Mouse (Mus musculus): Measurements from ENCODE around the gene Treml1. TPM values are rescaled to one million over a fixed set of nuclear protein-coding genes. Genes with fewer than 3 reads are reported as not detected.

Treml1 gene
- polyA plus RNA-seq, 1 experiment from 2014 or later: 1.0 TPM

DNA sequence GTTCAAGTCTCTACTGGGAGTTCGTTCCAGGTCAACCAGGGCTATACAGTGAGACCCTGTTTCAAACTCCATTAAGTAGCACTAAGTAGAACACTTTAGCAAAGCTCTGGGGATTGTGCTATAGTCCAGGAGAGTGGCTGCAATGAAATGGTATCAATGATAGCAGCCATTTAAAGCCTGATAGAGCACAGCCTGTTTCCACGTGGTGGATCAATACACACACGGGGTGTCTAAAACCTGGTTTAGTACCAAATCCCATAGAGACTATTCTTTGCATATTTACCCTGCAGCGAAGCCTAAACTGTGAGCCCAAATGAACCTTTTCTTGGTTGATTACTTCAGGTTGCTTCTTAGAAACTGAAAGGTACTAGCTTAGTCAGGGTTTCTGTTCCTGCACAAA lies 42.0 kb downstream of the Treml1 start:
- Histone ChIP-seq H3K4me3 (ENCODE audit: control insufficient read depth in 1 of 2, insufficient read depth in 1 of 2, low read depth in 1 of 2, low read length in 2 of 2) (no peak overlapping the region), H3K27me3 (ENCODE audit: control insufficient read depth, insufficient read depth, low read length) (no peaks in the 10 kb centered on the region), H3K4me2 (ENCODE audit: low read length) (no peak overlapping the region), H3K9ac (ENCODE audit: low read length) (no peak overlapping the region), H3K4me1 (ENCODE audit: control insufficient read depth in 2 of 2, insufficient read depth in 2 of 2, low read length in 2 of 2) (peaks cover 4 to 10% of the 10 kb centered on the region in 2 experiments; a peak in 3 of 4 replicates), H3K36me3 (ENCODE audit: control insufficient read depth, insufficient read depth, low read length) (peaks cover 39% of the 10 kb centered on the region), H3K9me3 (ENCODE audit: control insufficient read depth, low read length) (no peaks in the 10 kb centered on the region), H3K27ac (replicated peaks in 1 of 2; ENCODE audit: control insufficient read depth in 1 of 2, insufficient read depth in 1 of 2, low read depth in 2 of 2, low read length in 2 of 2) (no peak overlapping the region)
- 92% methylated on average over 4 of the region's 4 CpGs for WGBS
- ATAC-seq (ENCODE audit: insufficient number of reproducible peaks, insufficient read depth, low FRiP score, low read depth): no peak

- WGBS: 92% methylated on average over 3 of the region's 3 CpGs
- peaks cover 30% of the 10 kb centered on the region for H3K36me3 ChIP-seq (ENCODE audit: control insufficient read depth, insufficient read depth, low read length)
- H3K4me3 ChIP-seq (ENCODE audit: control insufficient read depth in 1 of 2, insufficient read depth in 1 of 2, low read depth in 1 of 2, low read length in 2 of 2): no peak overlapping the region
- peaks cover 5 to 18% of the 10 kb centered on the region in 2 experiments; a peak in 3 of 4 replicates for H3K4me1 ChIP-seq (ENCODE audit: control insufficient read depth in 2 of 2, insufficient read depth in 2 of 2, low read length in 2 of 2)
- no peaks in the 10 kb centered on the region for H3K9me3 ChIP-seq (ENCODE audit: control insufficient read depth, low read length)
- no peak for ATAC-seq (ENCODE audit: insufficient number of reproducible peaks, insufficient read depth, low FRiP score, low read depth)
- no peaks in the 10 kb centered on the region for H3K27me3 ChIP-seq (ENCODE audit: control insufficient read depth, insufficient read depth, low read length)
- H3K4me2 ChIP-seq (ENCODE audit: low read length): no peak overlapping the region
- H3K27ac ChIP-seq (replicated peaks in 1 of 2; ENCODE audit: control insufficient read depth in 1 of 2, insufficient read depth in 1 of 2, low read depth in 2 of 2, low read length in 2 of 2): no peak overlapping the region
- H3K9ac ChIP-seq (ENCODE audit: low read length): no peak overlapping the region
Measured at GRCm38 (mm10) chr17:48402751-48403150, 43.0 kb downstream of the Treml1 start.

DNA sequence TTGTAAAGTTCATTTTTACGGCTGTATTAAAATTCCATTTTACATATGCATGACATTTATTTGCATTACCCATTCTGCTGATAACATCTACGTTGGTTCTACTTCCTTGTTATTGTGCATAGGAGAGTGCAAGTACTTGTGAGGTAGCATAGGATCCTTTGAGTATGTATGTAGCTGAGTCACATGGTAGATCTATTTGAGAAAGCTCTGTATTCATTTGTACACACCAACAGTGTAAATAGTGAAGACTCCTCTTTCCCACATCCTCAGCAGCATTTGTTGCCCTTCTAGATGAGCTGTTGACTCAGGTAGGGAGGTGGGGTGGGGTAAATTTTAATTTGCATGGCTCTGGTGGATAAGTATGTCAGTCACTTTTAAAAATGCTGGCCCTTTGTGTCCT lies 44.1 kb downstream of the Treml1 start:
- no peak overlapping the region for H3K27ac ChIP-seq (replicated peaks in 1 of 2; ENCODE audit: control insufficient read depth in 1 of 2, insufficient read depth in 1 of 2, low read depth in 2 of 2, low read length in 2 of 2)
- no peak for ATAC-seq (ENCODE audit: insufficient number of reproducible peaks, insufficient read depth, low FRiP score, low read depth)
- WGBS: 86% methylated on average over 2 of the region's 2 CpGs

DNA sequence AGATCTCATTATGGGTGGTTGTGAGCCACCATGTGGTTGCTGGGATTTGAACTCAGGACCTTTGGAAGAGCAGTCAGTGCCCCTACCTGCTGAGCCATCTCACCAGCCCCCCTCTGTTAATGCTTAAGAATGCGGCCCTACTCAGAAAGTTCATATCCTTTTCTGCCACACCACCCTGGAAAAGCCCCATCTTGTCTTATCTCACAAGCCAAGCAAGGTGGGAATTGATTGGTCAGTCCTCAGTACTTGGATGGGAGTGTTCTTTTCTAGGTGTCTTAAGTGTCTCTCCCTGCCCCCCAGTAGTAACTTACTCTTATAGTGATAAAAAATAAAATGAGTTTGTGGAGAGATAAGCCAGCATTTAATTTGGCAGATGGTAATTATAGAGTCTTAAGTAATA lies 45.0 kb downstream of the Treml1 start:
- Histone ChIP-seq H3K4me2 (ENCODE audit: low read length) (no peak overlapping the region), H3K4me3 (ENCODE audit: control insufficient read depth in 1 of 2, insufficient read depth in 1 of 2, low read depth in 1 of 2, low read length in 2 of 2) (no peak overlapping the region), H3K4me1 (ENCODE audit: control insufficient read depth in 2 of 2, insufficient read depth in 2 of 2, low read length in 2 of 2) (peaks cover 5 to 24% of the 10 kb centered on the region in 2 experiments; a peak in 3 of 4 replicates), H3K9me3 (ENCODE audit: control insufficient read depth, low read length) (no peaks in the 10 kb centered on the region), H3K27ac (replicated peaks in 1 of 2; ENCODE audit: control insufficient read depth in 1 of 2, insufficient read depth in 1 of 2, low read depth in 2 of 2, low read length in 2 of 2) (no peak overlapping the region), H3K27me3 (ENCODE audit: control insufficient read depth, insufficient read depth, low read length) (no peaks in the 10 kb centered on the region), H3K36me3 (ENCODE audit: control insufficient read depth, insufficient read depth, low read length) (peaks cover 11% of the 10 kb centered on the region), H3K9ac (ENCODE audit: low read length) (no peak overlapping the region)
- 57% methylated on average over 1 of the region's 1 CpGs for WGBS
- ATAC-seq (ENCODE audit: insufficient number of reproducible peaks, insufficient read depth, low FRiP score, low read depth): no peak

More for the DNA sequence above, 44.1 kb downstream of the Treml1 start:
- H3K9ac ChIP-seq (ENCODE audit: low read length): no peak overlapping the region
- H3K9me3 ChIP-seq (ENCODE audit: control insufficient read depth, low read length): no peaks in the 10 kb centered on the region
- no peak overlapping the region for H3K4me2 ChIP-seq (ENCODE audit: low read length)
- H3K4me1 ChIP-seq (ENCODE audit: control insufficient read depth in 2 of 2, insufficient read depth in 2 of 2, low read length in 2 of 2): peaks cover 5 to 24% of the 10 kb centered on the region in 2 experiments; a peak in 3 of 4 replicates
- no peak overlapping the region for H3K4me3 ChIP-seq (ENCODE audit: control insufficient read depth in 1 of 2, insufficient read depth in 1 of 2, low read depth in 1 of 2, low read length in 2 of 2)
- H3K36me3 ChIP-seq (ENCODE audit: control insufficient read depth, insufficient read depth, low read length): peaks cover 19% of the 10 kb centered on the region
- H3K27me3 ChIP-seq (ENCODE audit: control insufficient read depth, insufficient read depth, low read length): no peaks in the 10 kb centered on the region

GRCm38 (mm10) chr17:48407154-48407553 lies 47.4 kb downstream of the Treml1 start:
- H3K27ac ChIP-seq (replicated peaks in 1 of 2; ENCODE audit: control insufficient read depth in 1 of 2, insufficient read depth in 1 of 2, low read depth in 2 of 2, low read length in 2 of 2): no peak overlapping the region
- no peaks in the 10 kb centered on the region for H3K9me3 ChIP-seq (ENCODE audit: control insufficient read depth, low read length)
- 51% methylated on average over 4 of the region's 4 CpGs for WGBS
- H3K27me3 ChIP-seq (ENCODE audit: control insufficient read depth, insufficient read depth, low read length): no peaks in the 10 kb centered on the region
- H3K9ac ChIP-seq (ENCODE audit: low read length): 0 out of 2 replicates have a peak overlapping the region, but pooled peaks have one; percentile 100
- no peak overlapping the region for H3K4me3 ChIP-seq (ENCODE audit: control insufficient read depth in 1 of 2, insufficient read depth in 1 of 2, low read depth in 1 of 2, low read length in 2 of 2)
- peaks cover 2 to 26% of the 10 kb centered on the region in 2 experiments; a peak in 2 of 4 replicates for H3K4me1 ChIP-seq (ENCODE audit: control insufficient read depth in 2 of 2, insufficient read depth in 2 of 2, low read length in 2 of 2)
- H3K4me2 ChIP-seq (ENCODE audit: low read length): peak overlapping the region; percentile 81; the same call in 1 of the 2 replicates
- peaks cover 9% of the 10 kb centered on the region for H3K36me3 ChIP-seq (ENCODE audit: control insufficient read depth, insufficient read depth, low read length)
- no peak for ATAC-seq (ENCODE audit: insufficient number of reproducible peaks, insufficient read depth, low FRiP score, low read depth)

GRCm38 (mm10) chr17:48407910-48408525 lies 48.3 kb downstream of the Treml1 start:
- H3K27ac ChIP-seq (replicated peaks in 1 of 2; ENCODE audit: control insufficient read depth in 1 of 2, insufficient read depth in 1 of 2, low read depth in 2 of 2, low read length in 2 of 2): peak overlapping the region; percentile 95 to 100
- no peaks in the 10 kb centered on the region for H3K9me3 ChIP-seq (ENCODE audit: control insufficient read depth, low read length)
- peaks cover 12% of the 10 kb centered on the region for H3K36me3 ChIP-seq (ENCODE audit: control insufficient read depth, insufficient read depth, low read length)
- H3K4me3 ChIP-seq (ENCODE audit: control insufficient read depth in 1 of 2, insufficient read depth in 1 of 2, low read depth in 1 of 2, low read length in 2 of 2): peak overlapping the region; percentile 62 to 95
- peak overlapping the region; percentile 100 for H3K9ac ChIP-seq (ENCODE audit: low read length)
- H3K27me3 ChIP-seq (ENCODE audit: control insufficient read depth, insufficient read depth, low read length): no peaks in the 10 kb centered on the region
- 5% methylated on average over 8 of the region's 8 CpGs for WGBS
- H3K4me1 ChIP-seq (ENCODE audit: control insufficient read depth in 2 of 2, insufficient read depth in 2 of 2, low read length in 2 of 2): peaks cover 2 to 26% of the 10 kb centered on the region in 2 experiments; a peak in 2 of 4 replicates
- H3K4me2 ChIP-seq (ENCODE audit: low read length): peak overlapping the region; percentile 81
- no peak for ATAC-seq (ENCODE audit: insufficient number of reproducible peaks, insufficient read depth, low FRiP score, low read depth)

- Histone ChIP-seq H3K9ac (ENCODE audit: low read length) (peak overlapping the region; percentile 100), H3K27me3 (ENCODE audit: control insufficient read depth, insufficient read depth, low read length) (no peaks in the 10 kb centered on the region), H3K4me3 (ENCODE audit: control insufficient read depth in 1 of 2, insufficient read depth in 1 of 2, low read depth in 1 of 2, low read length in 2 of 2) (peak overlapping the region; percentile 62 to 95), H3K4me2 (ENCODE audit: low read length) (peak overlapping the region; percentile 81), H3K4me1 (ENCODE audit: control insufficient read depth in 2 of 2, insufficient read depth in 2 of 2, low read length in 2 of 2) (peaks cover 2 to 26% of the 10 kb centered on the region in 2 experiments; a peak in 2 of 4 replicates), H3K36me3 (ENCODE audit: control insufficient read depth, insufficient read depth, low read length) (peaks cover 17% of the 10 kb centered on the region), H3K9me3 (ENCODE audit: control insufficient read depth, low read length) (no peaks in the 10 kb centered on the region), H3K27ac (replicated peaks in 1 of 2; ENCODE audit: control insufficient read depth in 1 of 2, insufficient read depth in 1 of 2, low read depth in 2 of 2, low read length in 2 of 2) (peak overlapping the region; percentile 95 to 100)
- peak; percentile 22 for ATAC-seq (ENCODE audit: insufficient number of reproducible peaks, insufficient read depth, low FRiP score, low read depth)
- WGBS: 0% methylated on average over 47 of the region's 47 CpGs
Measured at GRCm38 (mm10) chr17:48408526-48409291, 49.0 kb downstream of the Treml1 start.
